Mouse (Mus musculus): Measurements from ENCODE around the gene Gap43. TPM values are rescaled to one million over a fixed set of nuclear protein-coding genes. Genes with fewer than 3 reads are reported as not detected.

The Gap43 gene
- polyA plus RNA-seq (2012) = not detected in 2 replicates

GRCm38 (mm10) chr16:42340021-42340768 lies at the start of gene Gap43:
TSS of gene Gap43 (minus strand) at chr16:42340651.

